Mouse (Mus musculus): ENCODE data around the gene Fam50b.

Fam50b gene

DNA sequence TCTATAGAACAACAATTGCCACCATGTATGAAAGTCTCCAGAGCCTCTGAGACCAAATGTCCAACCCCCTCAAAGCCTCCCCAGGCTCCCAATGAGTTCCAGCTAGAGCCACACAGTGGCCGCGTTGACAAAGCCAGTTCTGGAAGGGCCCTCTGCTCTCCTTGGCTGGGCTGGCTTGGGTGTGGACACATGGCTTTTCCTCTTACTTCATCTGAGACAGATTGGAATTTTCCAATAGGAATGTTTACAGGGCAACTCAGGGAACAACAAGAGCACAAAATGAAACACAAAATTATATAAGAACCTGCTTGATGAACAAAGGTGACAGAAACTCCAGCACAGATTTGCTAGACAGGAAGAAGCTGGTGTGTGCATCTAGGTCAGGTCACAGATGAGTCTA lies 59.8 kb downstream of the Fam50b start:
- no peak for DNase-seq (ENCODE audit: low read depth)
